Mouse (Mus musculus) E14TG2a.4 (cell line): ENCODE measurements at regions not wholly inside any gene's neighbourhood (a gene's known extent, or its start where the extent isn't known, plus 50 kb on each side); places are given as distances from the start of the nearest gene placed in this dataset.

Source experiments
- CTCF ChIP-seq: conservative IDR thresholded peaks from 2 replicates; pipeline ENCODE4 v1.5.1; 2014; ENCODE audit warnings: low read length
- NANOG ChIP-seq: IDR thresholded peaks from 2 replicates; pipeline ENCODE4 v1.6.1; 2014; ENCODE audit warnings: borderline replicate concordance, low read length, mixed read lengths

GRCm38 (mm10) chr4:84064614-84065456 is 539.5 kb downstream of the Ccdc171 start:
- TF ChIP-seq CTCF (peak; percentile 65), NANOG (no peak)
